Mouse (Mus musculus) kidney, adult 2 months (tissue): ENCODE results near the gene Cers6.

ENCODE experiments used
- CTCF ChIP-seq: fragments of 200-500 bp; conservative IDR thresholded peaks from 2 replicates; pipeline ENCODE4 v1.5.1; 2011; ENCODE audit warnings: low read depth, mild to moderate bottlenecking, control low read depth, low read length, moderate library complexity, mixed read lengths; ENCODE audit not compliant: insufficient read depth, insufficient read length
- POLR2A ChIP-seq: fragments of 200-500 bp; IDR thresholded peaks from one replicate; pipeline ENCODE4 v1.6.1; 2011; ENCODE audit warnings: low read depth, low read length, control low read depth

- no peak for TF ChIP-seq CTCF
- TF ChIP-seq POLR2A: no peak
These were observed 74.6 kb downstream of the Cers6 start for GRCm38 (mm10) chr2:68935721-68936294.
